Mouse (Mus musculus) cerebellum, adult (tissue): Measurements from ENCODE around the gene Igdcc3.

Source experiments
- ATAC-seq: cut with Nextera tagmentation; 2 replicates; pipeline ENCODE4 v1.9.2; 2017; ENCODE audit warnings: mild to moderate bottlenecking, moderate library complexity, mixed read lengths; ENCODE audit not compliant: insufficient number of reproducible peaks, low FRiP score, low TSS enrichment

Igdcc3 gene

GRCm38 (mm10) chr9:65233243-65233985, 92.4 kb downstream of the Igdcc3 start:
- ATAC-seq, result no peak

GRCm38 (mm10) chr9:65234734-65235133, 93.7 kb downstream of the Igdcc3 start:
- no peak for ATAC-seq
